ENCODE assay signal across 9 mouse cellular contexts in genomic region chr19:38587559-38587958, GRCm38 (mm10).
DNase-seq lines count a peak whose midpoint lies in the region; ATAC-seq lines count a peak whose summit lies in the region.
"Had no signal": no experiment of that assay in that cellular context is flagged by ENCODE, and none has a peak within 500 bp of the region (broad histone marks: within the 10 kb centered on the region; RNA-seq: fewer than 3 reads in every experiment).

No protein-coding gene starts in this region.

- H3K4me2 ChIP-seq in embryonic facial prominence, embryonic 15.5 days (replicated peaks) = no peak overlapping the region
- H3K4me2 ChIP-seq in limb, embryonic 12.5 days = no peak overlapping the region; the same call in 1 of the 2 replicates
- H3K4me2 ChIP-seq: hindbrain, embryonic 14.5 days had no signal

- no peaks in the 10 kb centered on the region for H3K36me3 ChIP-seq in embryonic facial prominence, embryonic 15.5 days
- no peaks in the 10 kb centered on the region for H3K36me3 ChIP-seq in limb, embryonic 12.5 days

- no peaks in the 10 kb centered on the region for H3K9me3 ChIP-seq in embryonic facial prominence, embryonic 15.5 days (replicated peaks)
- H3K9me3 ChIP-seq in limb, embryonic 12.5 days = no peaks in the 10 kb centered on the region

- peak; percentile 78 for ATAC-seq in embryonic facial prominence, embryonic 15.5 days (ENCODE audit: insufficient number of reproducible peaks, low FRiP score, low TSS enrichment, low read depth)
- no peak for ATAC-seq in limb, embryonic 12.5 days (ENCODE audit: insufficient number of reproducible peaks, insufficient read depth, low FRiP score, low TSS enrichment, low read depth)

- no peaks in the 10 kb centered on the region for H3K27me3 ChIP-seq in embryonic facial prominence, embryonic 15.5 days
- H3K27me3 ChIP-seq in limb, embryonic 12.5 days = no peaks in the 10 kb centered on the region

- H3K4me1 ChIP-seq in embryonic facial prominence, embryonic 15.5 days = peaks cover 7% of the 10 kb centered on the region
- H3K4me1 ChIP-seq in limb, embryonic 12.5 days (replicated peaks) = peaks cover 36% of the 10 kb centered on the region

- intact Hi-C loops in left cerebral cortex, postnatal 4 days (cut with DNase I) = no loop called here
- intact Hi-C loops in left cerebral cortex, postnatal 36 days (cut with DNase I) = no loop called here

- H3K27ac ChIP-seq in embryonic facial prominence, embryonic 15.5 days (replicated peaks) = peak overlapping the region; percentile 25; the same call in 1 of the 2 replicates
- H3K27ac ChIP-seq in limb, embryonic 12.5 days = peak overlapping the region; percentile 64; the same call in 1 of the 2 replicates
- H3K27ac ChIP-seq: hindbrain, embryonic 14.5 days had no signal

- H3K4me3 ChIP-seq in embryonic facial prominence, embryonic 15.5 days (replicated peaks) = no peak overlapping the region
- no peak overlapping the region for H3K4me3 ChIP-seq in limb, embryonic 12.5 days (replicated peaks)

- peak; percentile 11 to 41 for DNase-seq in adrenal gland, postnatal 36 days
- DNase-seq in adrenal gland, postnatal 14 days = no peak
- DNase-seq in left cerebral cortex, postnatal 4 days = peak; percentile 41
- DNase-seq in left cerebral cortex, postnatal 36 days (ENCODE audit: low spot score in 2 of 2) = no peak
- no peak for DNase-seq in spleen, postnatal 14 days (ENCODE audit: low spot score in 2 of 2)
- no peak for DNase-seq in layer of hippocampus, postnatal 36 days

- no peak overlapping the region for H3K9ac ChIP-seq in embryonic facial prominence, embryonic 15.5 days
- H3K9ac ChIP-seq in limb, embryonic 12.5 days (replicated peaks) = no peak overlapping the region
- H3K9ac ChIP-seq: hindbrain, embryonic 14.5 days had no signal

- 30% methylated on average over 5 of the region's 5 CpGs for WGBS in embryonic facial prominence, embryonic 15.5 days
- WGBS in limb, embryonic 12.5 days = 39% methylated on average over 5 of the region's 5 CpGs

Comparison
In these comparisons a context has a peak if more than half of its experiments do, and no peak if none do; other contexts are left out.
1. DNase-seq: peak in adrenal gland, postnatal 36 days (2 of 2) and left cerebral cortex, postnatal 4 days (single experiment); none in adrenal gland, postnatal 14 days (single experiment), left cerebral cortex, postnatal 36 days (0 of 2), spleen, postnatal 14 days (0 of 2) and layer of hippocampus, postnatal 36 days (0 of 2).